Mouse (Mus musculus): ENCODE data around the gene Cenpx. TPM values are rescaled to one million over a fixed set of nuclear protein-coding genes. Genes with fewer than 3 reads are reported as not detected.

The Cenpx gene
- polyA plus RNA-seq, 3 experiments from 2014 or later, result 154 to 181 (median 169) TPM

Other genes with a start within 250 kb of the Cenpx start
- 10 to 100 TPM; 28.8 to 39.7 (median 33.1) TPM for gene Arl16, start 246.1 kb downstream of the Cenpx start, polyA plus RNA-seq (2017; shearing (Covaris generic))
- 10 to 100 TPM; 54.6 to 78.9 (median 73.0) TPM for gene Mrpl12, start 229.1 kb downstream of the Cenpx start, polyA plus RNA-seq (2017; shearing (Covaris generic))
- 10 to 100 TPM; 12.4 to 14.3 (median 12.7) TPM for gene Slc25a10, start 221.9 kb downstream of the Cenpx start, polyA plus RNA-seq (2017; shearing (Covaris generic))
- not detected for gene Gcgr, start 183.0 kb downstream of the Cenpx start, polyA plus RNA-seq (2017; shearing (Covaris generic))
- 100 to 1,000 TPM in 2 of 3 experiments, 10 to 100 TPM in 1; 93.4 to 136 (median 107) TPM for gene Mcrip1, start 164.0 kb downstream of the Cenpx start, polyA plus RNA-seq (2017; shearing (Covaris generic))
- not detected for gene Ppp1r27, start 162.6 kb downstream of the Cenpx start, polyA plus RNA-seq (2017; shearing (Covaris generic))
- gene P4hb, start 140.5 kb downstream of the Cenpx start, polyA plus RNA-seq (2017; shearing (Covaris generic)), result 100 to 1,000 TPM; 135 to 164 (median 149) TPM
- gene Arhgdia, start 132.1 kb downstream of the Cenpx start, polyA plus RNA-seq (2017; shearing (Covaris generic)), result 100 to 1,000 TPM; 624 to 862 (median 685) TPM
- gene Alyref, start 115.4 kb downstream of the Cenpx start, polyA plus RNA-seq (2017; shearing (Covaris generic)), result 10 to 100 TPM; 15.8 to 76.9 (median 47.7) TPM
- gene Anapc11, start 115.3 kb downstream of the Cenpx start, polyA plus RNA-seq (2017; shearing (Covaris generic)), result 100 to 1,000 TPM; 110 to 147 (median 129) TPM
- gene Npb, start 105.3 kb downstream of the Cenpx start, polyA plus RNA-seq (2017; shearing (Covaris generic)), result 1 to 10 TPM in 1 of 3 experiments, under 1 TPM in 1, not detected in 1; 0.67 to 1.4 TPM
- 100 to 1,000 TPM in 2 of 3 experiments, 10 to 100 TPM in 1; 66.1 to 124 (median 113) TPM for gene Pcyt2, start 95.8 kb downstream of the Cenpx start, polyA plus RNA-seq (2017; shearing (Covaris generic))
- 10 to 100 TPM; 55.1 to 61.4 (median 60.4) TPM for gene Sirt7, start 88.5 kb downstream of the Cenpx start, polyA plus RNA-seq (2017; shearing (Covaris generic))
- gene Mafg, start 80.1 kb downstream of the Cenpx start, polyA plus RNA-seq (2017; shearing (Covaris generic)), result 10 to 100 TPM; 15.3 to 15.8 (median 15.5) TPM
- 1 to 10 TPM in 1 of 3 experiments, under 1 TPM in 1, not detected in 1; 0.86 to 1.7 TPM for gene Pycr1, start 70.0 kb downstream of the Cenpx start, polyA plus RNA-seq (2017; shearing (Covaris generic))
- gene Myadml2, start 65.6 kb downstream of the Cenpx start, polyA plus RNA-seq (2017; shearing (Covaris generic)), result not detected
- gene Notum, start 52.6 kb downstream of the Cenpx start, polyA plus RNA-seq (2017; shearing (Covaris generic)), result not detected
- gene Aspscr1, start 40.8 kb downstream of the Cenpx start, polyA plus RNA-seq (2017; shearing (Covaris generic)), result 100 to 1,000 TPM in 1 of 3 experiments, 10 to 100 TPM in 2; 79.4 to 107 (median 86.2) TPM
- gene Lrrc45, start 187 bp upstream of the Cenpx start, polyA plus RNA-seq (2017; shearing (Covaris generic)), result 10 to 100 TPM; 19.4 to 39.4 (median 20.8) TPM
- not detected for gene Rac3, start 7.7 kb upstream of the Cenpx start, polyA plus RNA-seq (2017; shearing (Covaris generic))
- gene Dcxr, start 13.5 kb upstream of the Cenpx start, polyA plus RNA-seq (2017; shearing (Covaris generic)), result 10 to 100 TPM; 20.5 to 29.7 (median 26.5) TPM
- gene Cbr2, start 18.4 kb upstream of the Cenpx start, polyA plus RNA-seq (2017; shearing (Covaris generic)), result not detected
- gene Hmga1b, start 49.1 kb upstream of the Cenpx start, polyA plus RNA-seq (2017; shearing (Covaris generic)), result 10 to 100 TPM; 24.1 to 64.8 (median 62.8) TPM
- gene Rfng, start 70.5 kb upstream of the Cenpx start, polyA plus RNA-seq (2017; shearing (Covaris generic)), result 1 to 10 TPM; 3.5 to 4.4 (median 3.7) TPM
- gene Gps1, start 70.5 kb upstream of the Cenpx start, polyA plus RNA-seq (2017; shearing (Covaris generic)), result 100 to 1,000 TPM; 121 to 154 (median 127) TPM
- 10 to 100 TPM; 30.4 to 34.4 (median 34.3) TPM for gene Dus1l, start 82.7 kb upstream of the Cenpx start, polyA plus RNA-seq (2017; shearing (Covaris generic))
- gene Fasn, start 110.8 kb upstream of the Cenpx start, polyA plus RNA-seq (2017; shearing (Covaris generic)), result 10 to 100 TPM; 22.7 to 31.3 (median 29.4) TPM
- under 1 TPM; 0.35 to 0.45 (median 0.42) TPM for gene Ccdc57, start 219.1 kb upstream of the Cenpx start, polyA plus RNA-seq (2017; shearing (Covaris generic))
- 1 to 10 TPM; 2.9 to 4.0 (median 3.4) TPM for gene Slc16a3, start 234.7 kb upstream of the Cenpx start, polyA plus RNA-seq (2017; shearing (Covaris generic))